Mouse (Mus musculus) spleen, adult 18-20 months (tissue): ENCODE measurements around the gene Gja8.

Source experiments
- DNase-seq, 2 experiments: peaks; one replicate each; pipeline ENCODE4 v3.0.0; 2022; ENCODE audit warnings: mixed read lengths in 2 of 2

The Gja8 gene

DNA sequence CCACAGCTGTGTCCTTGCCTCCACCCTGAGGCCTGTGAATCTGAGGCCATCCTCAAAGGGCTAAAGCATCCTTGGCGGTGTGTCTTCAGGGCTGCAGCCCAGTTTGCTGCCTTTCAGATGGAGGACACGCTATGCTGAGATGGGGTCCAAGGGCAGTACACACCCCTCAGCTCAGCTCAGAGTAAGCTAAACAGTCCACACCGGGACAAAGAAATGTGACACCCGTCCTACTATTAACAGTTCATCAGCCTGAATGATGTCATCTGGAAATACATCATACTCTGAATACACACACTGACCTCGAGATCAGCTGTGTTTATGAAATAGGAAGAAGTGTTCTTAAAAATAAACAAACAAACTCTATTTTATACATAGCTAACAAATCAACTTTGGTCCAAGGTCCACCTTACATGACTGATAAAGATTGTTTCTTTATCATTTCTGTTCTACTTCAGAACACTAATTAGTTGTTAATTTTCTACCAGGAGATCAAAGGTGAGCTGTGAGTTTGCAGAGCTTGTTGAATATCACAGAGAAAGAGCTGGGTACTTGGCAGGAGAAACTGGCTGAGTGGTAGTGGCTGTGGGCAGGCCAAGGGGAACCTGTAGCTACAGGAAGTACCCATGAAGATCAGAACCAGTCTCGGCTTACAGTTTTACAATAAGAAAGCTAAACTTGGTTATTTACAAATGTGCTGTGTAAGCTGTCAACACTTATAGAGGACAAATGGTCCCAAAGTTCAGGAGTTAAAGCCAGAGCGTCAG is 50.8 kb downstream of the Gja8 start:
- no peak for DNase-seq

DNA sequence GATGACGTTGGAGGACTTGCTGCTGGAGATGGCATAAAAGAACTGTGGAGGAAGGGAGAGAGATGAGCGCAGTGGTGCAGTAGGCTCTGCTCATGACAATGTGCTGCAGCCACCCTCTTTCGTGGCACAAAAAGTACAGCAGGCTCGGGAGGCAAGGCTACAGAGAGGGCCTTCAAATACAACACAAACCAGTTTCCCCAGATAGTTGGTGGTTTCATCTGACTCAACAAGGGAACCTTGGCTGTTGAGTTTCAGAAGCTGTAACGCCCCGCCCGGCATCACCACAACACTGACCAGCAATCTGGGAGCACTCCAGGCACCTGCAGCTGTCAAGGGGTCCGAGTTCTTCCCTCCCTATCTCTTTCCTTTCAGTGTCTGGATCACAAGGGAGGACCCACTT is 53.3 kb downstream of the Gja8 start:
- no peak for DNase-seq

DNA sequence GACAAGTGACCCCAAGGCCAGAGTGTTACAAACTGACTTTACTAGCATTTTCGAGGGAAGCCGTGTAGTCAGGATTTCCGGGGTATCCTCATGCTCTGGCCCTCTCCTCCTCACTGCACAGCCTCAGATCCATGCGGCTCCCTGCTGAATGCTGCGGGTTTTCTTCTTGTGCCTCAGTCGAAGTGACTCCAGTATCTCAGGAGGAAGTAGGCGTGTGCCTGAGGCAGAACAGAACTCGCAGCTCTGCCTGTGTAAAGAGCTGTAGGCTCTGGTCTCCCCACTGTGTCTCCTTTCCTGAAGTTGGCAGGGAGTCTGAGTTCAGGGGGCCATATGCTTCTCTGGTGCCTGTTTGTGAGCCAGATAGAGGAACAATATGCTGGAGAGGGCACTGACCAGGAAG is 54.8 kb downstream of the Gja8 start:
- DNase-seq = no peak

DNA sequence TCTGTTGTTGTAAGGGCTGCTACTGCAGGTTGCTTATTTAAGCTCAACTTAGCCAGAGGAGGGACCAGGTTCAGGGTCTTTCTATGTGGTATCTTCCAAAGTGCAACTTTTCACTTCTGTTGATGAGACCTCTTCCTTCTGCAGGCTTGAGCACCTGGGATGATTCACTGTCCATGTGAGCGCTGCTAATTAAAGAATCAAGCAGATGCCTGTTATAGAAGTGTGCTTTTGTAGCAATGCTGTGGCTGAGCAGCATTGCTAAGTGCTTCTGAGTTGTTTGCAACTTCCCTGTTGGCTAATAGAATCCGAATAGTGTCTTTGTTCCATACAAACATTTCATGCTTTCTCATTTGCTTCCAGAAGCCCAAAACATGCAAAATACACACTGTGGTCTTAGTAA is 55.5 kb downstream of the Gja8 start:
- DNase-seq = no peak

DNA sequence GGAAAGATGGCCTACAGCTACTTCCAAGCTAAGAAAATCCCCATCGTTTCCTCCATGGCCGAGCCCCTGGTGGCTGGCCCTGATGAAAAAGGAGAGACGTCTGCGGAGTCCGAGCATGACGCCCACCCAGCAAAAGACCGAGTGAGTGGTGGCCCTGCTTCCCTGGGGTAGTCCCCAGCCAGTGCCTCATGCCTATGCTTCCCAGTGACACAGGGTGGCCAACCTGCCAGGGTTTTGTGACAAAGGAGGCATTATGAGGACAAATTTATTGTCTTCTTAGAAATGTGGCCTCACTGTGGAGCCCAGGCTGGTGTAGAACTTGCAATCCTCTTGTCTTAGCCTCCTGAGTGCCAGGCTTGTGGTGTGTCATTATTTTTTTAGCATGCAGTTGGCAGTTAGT is 56.7 kb downstream of the Gja8 start:
- no peak for DNase-seq

DNA sequence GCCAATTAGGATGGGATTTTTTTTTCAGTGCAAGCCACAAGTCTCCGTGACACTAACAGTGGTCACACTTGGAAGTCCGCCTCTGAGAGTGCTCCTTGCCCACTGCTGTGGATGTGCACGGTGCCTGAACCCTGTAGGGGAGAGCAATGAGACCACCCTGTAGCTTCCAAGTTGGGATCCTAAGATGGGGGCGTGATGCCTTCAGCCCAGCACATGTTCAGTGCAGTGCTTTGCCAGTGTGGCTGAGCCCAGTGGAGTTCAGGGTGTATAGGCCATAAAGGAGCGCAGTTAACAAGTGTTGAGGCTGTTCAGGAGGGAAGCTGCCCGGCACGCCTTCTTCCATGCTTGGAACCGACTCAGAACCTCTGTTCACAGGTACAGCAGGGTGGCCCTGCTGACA is 57.3 kb downstream of the Gja8 start:
- DNase-seq = no peak

DNA sequence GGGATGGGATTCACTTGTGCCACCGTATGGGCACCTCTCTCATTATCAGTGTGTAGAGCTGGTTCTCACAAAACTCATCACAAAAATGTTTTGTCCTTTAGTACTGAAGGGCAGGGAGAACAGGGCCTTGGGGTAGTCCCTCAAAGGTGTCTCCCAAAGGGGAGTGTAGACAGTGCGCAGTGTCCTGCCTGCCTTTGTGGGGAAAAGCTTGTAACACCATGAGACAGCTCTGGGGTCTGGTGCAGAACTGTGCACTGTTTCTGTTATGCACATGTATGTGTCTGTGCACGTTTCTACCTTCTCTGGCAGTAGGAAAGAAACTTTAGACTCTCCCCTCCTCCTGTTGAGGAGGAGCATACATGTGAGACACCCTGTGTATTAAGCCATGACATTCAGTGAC is 58.0 kb downstream of the Gja8 start:
- no peak for DNase-seq
